Mouse (Mus musculus) limb, embryonic 10.5 days (tissue): ENCODE data around the gene Mmp14. TPM values are rescaled to one million over a fixed set of nuclear protein-coding genes. Genes with fewer than 3 reads are reported as not detected.

Experiments used
- DNase-seq: peaks from one replicate; pipeline ENCODE4 v3.0.0-alpha.2; 2017; ENCODE audit warnings: low spot score
- H3K27ac ChIP-seq: fragments of 300-500 bp; sonication (generic); 2 replicates; pipeline ENCODE4 v1.5.1; 2016; ENCODE audit warnings: mild to moderate bottlenecking
- H3K27me3 ChIP-seq: fragments of 300-500 bp; sonication (generic); 2 replicates; pipeline ENCODE4 v1.6.1; 2016; ENCODE audit warnings: low read depth, mild to moderate bottlenecking; ENCODE audit not compliant: poor library complexity, severe bottlenecking
- H3K36me3 ChIP-seq: fragments of 300-500 bp; sonication (generic); 2 replicates; pipeline ENCODE4 v1.6.1; 2016; ENCODE audit warnings: mild to moderate bottlenecking, moderate library complexity
- H3K4me1 ChIP-seq: fragments of 300-500 bp; sonication (generic); 2 replicates; pipeline ENCODE4 v1.6.1; 2016
- H3K4me3 ChIP-seq: fragments of 300-500 bp; sonication (generic); 2 replicates; pipeline ENCODE4 v1.5.1; 2016; ENCODE audit warnings: mild to moderate bottlenecking, moderate library complexity
- H3K9me3 ChIP-seq: fragments of 300-500 bp; sonication (generic); replicated peaks from 2 replicates; pipeline ENCODE4 v1.6.1; 2016; ENCODE audit warnings: mild to moderate bottlenecking
- WGBS: fragments of 180-500 bp; shearing (Covaris S2); methylation state at CpG from one replicate; pipeline ENCODE4 v1.1.7; 2016; 5-methylcytosine and 5-hydroxymethylcytosine counted together
- polyA plus RNA-seq: library from polyadenylated mRNA; unstranded; fragments of >200 nt; fragmentation: Nextera tagmentation; extraction: Ambion mirVana; gene quantifications from 2 replicates; pipeline ENCODE4 v1.2.1, GENCODE M21; 2016

Gene Mmp14
- 68.3 and 84.7 TPM in 2 replicates for polyA plus RNA-seq

- DNase-seq, result peak; percentile 82
- Histone ChIP-seq H3K36me3 (peaks cover 47% of the 10 kb centered on the region), H3K9me3 (no peaks in the 10 kb centered on the region), H3K4me1 (peaks cover 67% of the 10 kb centered on the region), H3K27me3 (no peaks in the 10 kb centered on the region), H3K27ac (peak within 1 kb of the TSS; percentile 96), H3K4me3 (peak within 1 kb of the TSS; percentile 84)
- WGBS, result under 1% methylated on average over 49 of the region's 49 CpGs
Measured at GRCm38 (mm10) chr14:54431334-54432077, at the start of gene Mmp14. Gene Mmp14 (plus strand): TSS chr14:54431612.

GRCm38 (mm10) chr14:54381816-54382215 lies 49.6 kb upstream of the Mmp14 start:
- 83% methylated on average over 10 of the region's 10 CpGs for WGBS
- H3K27ac ChIP-seq, result no peak overlapping the region
- DNase-seq, result no peak

DNA sequence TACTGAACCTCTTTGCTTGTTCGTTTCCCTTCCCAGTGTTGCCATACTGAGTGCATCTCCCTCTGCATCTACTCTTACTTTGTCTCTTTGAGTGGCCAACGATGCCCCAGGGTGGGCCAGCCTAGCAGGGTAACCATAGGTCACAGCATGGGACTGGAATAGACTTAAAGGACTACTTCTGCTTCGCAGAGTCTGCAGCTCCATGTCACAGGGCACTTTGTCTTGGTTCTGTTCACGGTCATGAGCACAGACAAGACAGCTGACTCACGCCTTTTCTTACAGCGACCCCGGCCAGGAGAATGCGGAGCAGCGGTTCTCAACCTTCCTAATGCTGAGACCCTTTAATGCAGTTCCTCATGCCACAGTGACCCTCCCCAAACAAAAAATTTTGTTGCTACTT lies 48.8 kb upstream of the Mmp14 start:
- no peaks in the 10 kb centered on the region for H3K27me3 ChIP-seq
- H3K9me3 ChIP-seq, result no peaks in the 10 kb centered on the region
- H3K36me3 ChIP-seq, result no peaks in the 10 kb centered on the region
- H3K4me1 ChIP-seq, result peaks cover 11% of the 10 kb centered on the region
- H3K27ac ChIP-seq, result no peak overlapping the region
- no peak overlapping the region for H3K4me3 ChIP-seq
- 89% methylated on average over 9 of the region's 9 CpGs for WGBS
- no peak for DNase-seq

More at GRCm38 (mm10) chr14:54381816-54382215, 49.6 kb upstream of the Mmp14 start:
- Histone ChIP-seq H3K27me3 (no peaks in the 10 kb centered on the region), H3K4me3 (no peak overlapping the region), H3K9me3 (no peaks in the 10 kb centered on the region), H3K36me3 (no peaks in the 10 kb centered on the region), H3K4me1 (peaks cover 11% of the 10 kb centered on the region)

DNA sequence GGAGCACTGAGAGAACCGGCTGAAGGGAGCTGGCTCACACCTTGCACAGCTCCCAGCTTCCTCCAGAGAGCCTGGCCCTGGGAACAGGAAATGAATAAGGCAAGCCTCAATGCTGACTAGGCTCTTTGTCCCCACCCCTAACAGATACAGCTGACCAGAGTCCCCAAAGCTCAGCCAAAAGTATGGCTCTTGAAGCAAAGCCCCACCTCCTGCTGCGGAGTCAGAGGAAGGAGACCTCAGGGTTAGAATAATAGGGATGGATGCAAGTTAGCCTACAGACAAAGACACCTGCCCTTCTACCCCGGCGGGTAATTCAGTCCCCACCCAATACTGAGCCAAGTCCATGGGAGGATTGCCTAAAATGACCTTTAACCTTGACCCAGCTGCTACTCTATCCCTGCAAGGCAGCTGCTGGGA lies 48.0 kb upstream of the Mmp14 start:
- 69% methylated on average over 4 of the region's 4 CpGs for WGBS
- Histone ChIP-seq H3K36me3 (no peaks in the 10 kb centered on the region), H3K4me3 (no peak overlapping the region), H3K27ac (no peak overlapping the region), H3K9me3 (no peaks in the 10 kb centered on the region), H3K27me3 (no peaks in the 10 kb centered on the region), H3K4me1 (peaks cover 11% of the 10 kb centered on the region)
- no peak for DNase-seq

- H3K9me3 ChIP-seq, result no peaks in the 10 kb centered on the region
- H3K4me1 ChIP-seq, result peaks cover 11% of the 10 kb centered on the region
- no peak overlapping the region for H3K27ac ChIP-seq
- 92% methylated on average over 8 of the region's 8 CpGs for WGBS
- H3K4me3 ChIP-seq, result no peak overlapping the region
- no peak for DNase-seq
- no peaks in the 10 kb centered on the region for H3K36me3 ChIP-seq
- H3K27me3 ChIP-seq, result no peaks in the 10 kb centered on the region
Measured at GRCm38 (mm10) chr14:54384396-54384795, 47.0 kb upstream of the Mmp14 start.

GRCm38 (mm10) chr14:54385968-54386618 lies 45.3 kb upstream of the Mmp14 start:
- DNase-seq, result no peak
- WGBS, result 90% methylated on average over 7 of the region's 7 CpGs
- Histone ChIP-seq H3K27me3 (no peaks in the 10 kb centered on the region), H3K27ac (no peak overlapping the region), H3K4me1 (peaks cover 11% of the 10 kb centered on the region), H3K9me3 (no peaks in the 10 kb centered on the region), H3K4me3 (no peak overlapping the region), H3K36me3 (no peaks in the 10 kb centered on the region)

GRCm38 (mm10) chr14:54387546-54387945 lies 43.9 kb upstream of the Mmp14 start:
- Histone ChIP-seq H3K27ac (no peak overlapping the region), H3K4me1 (peaks cover 11% of the 10 kb centered on the region), H3K27me3 (no peaks in the 10 kb centered on the region), H3K9me3 (no peaks in the 10 kb centered on the region), H3K4me3 (no peak overlapping the region), H3K36me3 (no peaks in the 10 kb centered on the region)
- 82% methylated on average over 6 of the region's 6 CpGs for WGBS
- DNase-seq, result no peak

DNA sequence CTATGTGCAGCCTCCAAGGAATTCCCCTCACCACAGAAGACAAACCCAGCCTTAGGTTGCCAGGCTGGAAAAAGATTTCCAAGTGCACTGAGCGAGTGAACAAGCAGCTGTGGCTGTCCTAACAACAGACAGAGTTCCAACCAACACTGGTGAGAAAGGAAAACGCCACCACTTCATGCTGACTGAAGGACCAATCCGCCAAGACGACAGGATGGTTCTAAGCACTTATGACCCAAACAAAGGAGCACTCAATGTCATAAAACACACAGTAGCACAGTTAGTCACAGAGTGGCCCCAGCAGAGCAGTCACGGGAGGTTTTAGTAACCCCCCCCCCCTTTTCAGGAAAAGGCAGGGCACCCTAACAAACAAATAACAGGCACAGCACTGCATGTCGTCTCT lies 40.6 kb upstream of the Mmp14 start:
- H3K4me1 ChIP-seq, result peaks cover 5% of the 10 kb centered on the region; the same call in 1 of the 2 replicates
- no peaks in the 10 kb centered on the region for H3K36me3 ChIP-seq
- H3K27me3 ChIP-seq, result no peaks in the 10 kb centered on the region
- no peak overlapping the region for H3K27ac ChIP-seq
- WGBS, result 63% methylated on average over 6 of the region's 6 CpGs
- H3K4me3 ChIP-seq, result no peak overlapping the region
- no peaks in the 10 kb centered on the region for H3K9me3 ChIP-seq
- no peak for DNase-seq

- H3K36me3 ChIP-seq, result no peaks in the 10 kb centered on the region
- DNase-seq, result no peak
- H3K4me1 ChIP-seq, result peaks cover 8% of the 10 kb centered on the region
- H3K27ac ChIP-seq, result no peak overlapping the region
- WGBS, result 78% methylated on average over 3 of the region's 3 CpGs
- H3K27me3 ChIP-seq, result no peaks in the 10 kb centered on the region
- H3K9me3 ChIP-seq, result no peaks in the 10 kb centered on the region
- H3K4me3 ChIP-seq, result no peak overlapping the region
Measured at GRCm38 (mm10) chr14:54393794-54394193, 37.6 kb upstream of the Mmp14 start.

DNA sequence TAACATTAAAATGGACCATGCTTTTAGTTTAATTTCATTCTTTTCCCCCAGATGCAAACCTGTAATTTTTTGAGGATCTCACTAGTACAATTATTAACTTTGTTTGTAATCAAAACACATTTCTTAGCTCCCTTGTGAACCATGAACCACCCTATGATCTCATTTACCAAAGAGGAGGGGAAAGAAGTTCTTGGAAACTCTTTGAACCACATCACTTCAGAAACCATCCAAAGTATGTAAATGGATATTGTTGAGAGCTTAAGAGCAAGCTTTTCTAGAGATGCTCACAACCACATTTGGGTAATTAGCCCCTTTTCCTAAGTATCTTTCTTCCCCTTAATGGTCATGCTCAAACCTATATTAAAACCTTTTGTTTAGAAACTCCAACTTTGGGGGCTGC lies 37.1 kb upstream of the Mmp14 start:
- Histone ChIP-seq H3K27ac (no peak overlapping the region), H3K9me3 (no peaks in the 10 kb centered on the region), H3K4me1 (peaks cover 14% of the 10 kb centered on the region), H3K36me3 (no peaks in the 10 kb centered on the region), H3K27me3 (no peaks in the 10 kb centered on the region), H3K4me3 (no peak overlapping the region)
- DNase-seq, result no peak

DNA sequence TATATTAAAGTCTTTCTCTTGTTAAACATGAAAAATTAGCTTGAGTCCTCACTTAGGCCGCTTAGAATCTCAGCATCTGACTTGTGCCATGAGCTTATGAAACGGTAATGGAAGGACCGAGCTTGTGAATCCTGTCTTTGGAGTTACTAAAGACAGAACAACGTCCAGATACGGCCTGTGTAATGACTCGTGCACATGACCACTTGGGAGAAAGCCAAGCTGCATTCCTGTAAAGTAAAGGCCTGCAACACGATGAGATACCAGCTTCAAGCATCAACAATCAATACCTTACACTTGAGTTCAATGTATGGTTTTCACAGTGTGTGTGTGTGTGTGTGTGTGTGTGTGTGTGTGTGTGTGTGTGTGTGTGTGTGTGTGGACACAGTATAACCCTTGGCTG lies 34.7 kb upstream of the Mmp14 start:
- no peaks in the 10 kb centered on the region for H3K36me3 ChIP-seq
- H3K27ac ChIP-seq, result no peak overlapping the region
- no peak overlapping the region for H3K4me3 ChIP-seq
- H3K27me3 ChIP-seq, result no peaks in the 10 kb centered on the region
- no peak for DNase-seq
- peaks cover 22% of the 10 kb centered on the region for H3K4me1 ChIP-seq
- H3K9me3 ChIP-seq, result no peaks in the 10 kb centered on the region
- 92% methylated on average over 7 of the region's 7 CpGs for WGBS

- H3K4me3 ChIP-seq, result no peak overlapping the region
Measured at GRCm38 (mm10) chr14:54397872-54398527, 33.4 kb upstream of the Mmp14 start.

DNA sequence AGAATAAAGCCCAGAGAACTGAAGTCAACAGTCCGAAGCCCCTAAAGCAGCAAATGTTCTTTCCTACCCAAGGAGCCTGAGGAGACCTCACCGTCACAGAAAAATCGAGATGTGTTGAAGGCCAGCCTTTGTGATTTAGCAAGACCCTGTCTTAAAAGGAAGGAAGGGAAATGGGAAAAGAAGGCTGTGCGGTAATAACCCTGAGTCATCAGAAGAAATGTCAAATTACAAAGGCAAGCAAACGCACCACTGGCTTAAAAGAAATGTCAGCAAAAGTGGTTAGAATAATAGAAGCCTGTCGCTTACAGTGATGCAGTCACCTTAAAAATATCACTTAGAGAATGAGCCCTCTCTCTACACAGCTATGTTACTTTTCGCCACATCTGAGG lies 32.9 kb upstream of the Mmp14 start:
- 61% methylated on average over 7 of the region's 7 CpGs for WGBS
- H3K9me3 ChIP-seq, result no peaks in the 10 kb centered on the region
- no peak for DNase-seq
- peaks cover 31% of the 10 kb centered on the region for H3K4me1 ChIP-seq
- H3K27me3 ChIP-seq, result no peaks in the 10 kb centered on the region
- H3K27ac ChIP-seq, result no peak overlapping the region
- H3K4me3 ChIP-seq, result no peak overlapping the region
- H3K36me3 ChIP-seq, result no peaks in the 10 kb centered on the region

More at GRCm38 (mm10) chr14:54397872-54398527, 33.4 kb upstream of the Mmp14 start:
- Histone ChIP-seq H3K27me3 (no peaks in the 10 kb centered on the region), H3K27ac (no peak overlapping the region), H3K9me3 (no peaks in the 10 kb centered on the region), H3K36me3 (no peaks in the 10 kb centered on the region), H3K4me1 (peaks cover 31% of the 10 kb centered on the region)
- no peak for DNase-seq
- 77% methylated on average over 7 of the region's 7 CpGs for WGBS
